Mouse (Mus musculus) ES-E14 (cell line): ENCODE data around the gene Synrg. TPM values are rescaled to one million over a fixed set of nuclear protein-coding genes. Genes with fewer than 3 reads are reported as not detected.

ENCODE experiments used
- DNase-seq: peaks from one replicate; pipeline ENCODE4 v3.0.0-alpha.2; 2013; ENCODE audit warnings: low read depth, low spot score
- H3K27ac ChIP-seq: 2 replicates; pipeline ENCODE4 v1.5.1; 2012; ENCODE audit warnings: low read depth, mild to moderate bottlenecking, low read length, moderate library complexity, mixed read lengths; ENCODE audit not compliant: poor library complexity, insufficient read depth, severe bottlenecking
- H3K36me3 ChIP-seq: 2 replicates; pipeline ENCODE4 v1.6.1; 2012; ENCODE audit warnings: mild to moderate bottlenecking, low read length, moderate library complexity, mixed read lengths; ENCODE audit not compliant: control insufficient read depth, poor library complexity, insufficient read depth, severe bottlenecking
- H3K4me1 ChIP-seq, 2 experiments: fragments of 150-350 bp in 1 of 2; sonication (generic) in 1 of 2; 2 replicates each; pipeline ENCODE4 v1.6.1; 2012; ENCODE audit warnings: low read length in 2 of 2, mild to moderate bottlenecking in 1 of 2, mixed read lengths in 1 of 2; ENCODE audit not compliant: control insufficient read depth in 2 of 2, insufficient read depth in 2 of 2, poor library complexity in 1 of 2
- H3K4me3 ChIP-seq, 2 experiments: fragments of 150-350 bp in 1 of 2; sonication (generic) in 1 of 2; 2 replicates each; pipeline ENCODE4 v1.5.1; 2012; ENCODE audit warnings: low read length in 2 of 2, low read depth in 1 of 2, mild to moderate bottlenecking in 1 of 2, mixed read lengths in 1 of 2; ENCODE audit not compliant: insufficient read depth in 1 of 2, poor library complexity in 1 of 2, severe bottlenecking in 1 of 2
- H3K9ac ChIP-seq: 2 replicates; pipeline ENCODE4 v1.6.1; 2012; ENCODE audit warnings: low read depth, mild to moderate bottlenecking, low read length, mixed read lengths; ENCODE audit not compliant: poor library complexity, insufficient read depth, severe bottlenecking
- H3K9me3 ChIP-seq: fragments of 150-350 bp; sonication (generic); 2 replicates; pipeline ENCODE4 v1.6.1; 2012; ENCODE audit warnings: low read depth, mild to moderate bottlenecking, low read length; ENCODE audit not compliant: control insufficient read depth, insufficient read depth
- CHD2 ChIP-seq: IDR thresholded peaks from 2 replicates; pipeline ENCODE4 v1.6.1; 2014; ENCODE audit warnings: mild to moderate bottlenecking, low read depth, low read length, inconsistent platforms
- HCFC1 ChIP-seq: IDR thresholded peaks from 2 replicates; pipeline ENCODE4 v1.6.1; 2012; ENCODE audit warnings: low read length, inconsistent platforms, borderline replicate concordance; ENCODE audit not compliant: insufficient read depth
- MAFK ChIP-seq: IDR thresholded peaks from 2 replicates; pipeline ENCODE4 v1.6.1; 2014; ENCODE audit warnings: mild to moderate bottlenecking, low read depth, low read length, inconsistent platforms; ENCODE audit not compliant: insufficient read depth
- ZC3H11A ChIP-seq: IDR thresholded peaks from 2 replicates; pipeline ENCODE4 v1.6.1; 2012; ENCODE audit warnings: low read depth, mild to moderate bottlenecking, inconsistent platforms, low read length, borderline replicate concordance
- ZNF384 ChIP-seq: IDR thresholded peaks from 2 replicates; pipeline ENCODE4 v1.6.1; 2012; ENCODE audit warnings: low read depth, low read length, inconsistent platforms
- in situ Hi-C, 2 experiments: fragments of 600-800 bp; cut with MboI; formaldehyde crosslinking; loops; one replicate each; pipeline ENCODE4 v1.15.1; 2025; ENCODE audit warnings: low sequenced_read_pairs in 2 of 2, inconsistent platforms in 1 of 2; ENCODE audit not compliant: unreplicated experiment in 2 of 2
- total RNA-seq: library from RNA; depleted of rRNA; stranded (reverse); fragments of 300-350 nt; gene quantifications from 2 replicates; pipeline ENCODE4 v1.2.3, GENCODE M21; 2012

The Synrg gene
- total RNA-seq, 1 experiment, result 10.8 TPM

DNA sequence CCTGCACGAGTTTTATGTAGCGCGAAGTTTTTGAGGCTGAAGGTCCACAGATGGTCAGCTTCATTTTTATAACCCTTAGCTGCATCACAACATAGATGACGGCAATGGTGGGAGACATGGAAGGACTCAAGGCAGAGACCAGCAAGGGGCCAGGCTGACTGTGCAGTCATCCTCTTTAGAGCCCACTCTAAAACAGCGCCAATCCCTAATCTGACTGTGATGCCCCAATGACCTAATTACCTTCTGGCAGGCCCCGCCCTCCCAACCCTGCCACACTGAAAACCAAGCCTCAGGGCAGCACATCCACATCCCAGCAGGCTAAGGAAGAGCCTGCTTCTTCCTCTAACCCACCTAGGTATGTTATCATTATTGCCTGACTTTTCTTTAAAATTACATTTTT lies 96.4 kb downstream of the Synrg start:
- H3K4me3 ChIP-seq, result no peak overlapping the region
- H3K9me3 ChIP-seq, result no peaks in the 10 kb centered on the region
- no peak for DNase-seq
- H3K4me1 ChIP-seq, result peaks cover 0 to 3% of the 10 kb centered on the region in 2 experiments; a peak in 1 of 4 replicates
- no peak overlapping the region for H3K9ac ChIP-seq
- no peak overlapping the region for H3K27ac ChIP-seq
- in situ Hi-C loops, result no loop called here
- no peaks in the 10 kb centered on the region for H3K36me3 ChIP-seq
- no peak for TF ChIP-seq HCFC1
- TF ChIP-seq ZC3H11A, result no peak
- no peak for TF ChIP-seq MAFK
- no peak for TF ChIP-seq CHD2
- no peak for TF ChIP-seq ZNF384

DNA sequence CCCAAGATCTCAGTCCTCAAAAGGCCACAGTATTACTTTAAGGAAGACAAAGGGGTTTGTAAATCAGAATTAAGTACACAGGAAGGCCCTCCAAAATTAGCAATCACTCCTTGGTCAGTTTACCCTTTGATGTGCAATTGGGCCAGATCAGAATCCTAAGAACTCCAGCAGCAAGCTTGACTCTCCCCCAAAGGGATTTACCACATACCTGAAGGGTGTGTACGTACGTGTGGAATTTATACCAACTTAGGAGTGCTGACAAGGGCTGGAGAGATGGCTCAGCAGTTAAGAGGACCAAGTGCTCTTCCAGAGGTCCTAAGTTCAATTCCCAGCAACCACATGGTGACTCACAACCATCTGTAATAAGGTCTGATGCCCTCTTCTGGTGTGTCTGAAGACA lies 97.7 kb downstream of the Synrg start:
- Histone ChIP-seq H3K9ac (no peak overlapping the region), H3K4me1 (peaks cover under 1 to 3% of the 10 kb centered on the region in 2 experiments; a peak in 1 of 4 replicates), H3K36me3 (no peaks in the 10 kb centered on the region), H3K27ac (no peak overlapping the region), H3K4me3 (no peak overlapping the region), H3K9me3 (no peaks in the 10 kb centered on the region)
- peak; percentile 56; the same call in 1 of the 2 replicates for TF ChIP-seq MAFK
- no peak for TF ChIP-seq HCFC1
- DNase-seq, result peak; percentile 37
- in situ Hi-C loops, result no loop called here

DNA sequence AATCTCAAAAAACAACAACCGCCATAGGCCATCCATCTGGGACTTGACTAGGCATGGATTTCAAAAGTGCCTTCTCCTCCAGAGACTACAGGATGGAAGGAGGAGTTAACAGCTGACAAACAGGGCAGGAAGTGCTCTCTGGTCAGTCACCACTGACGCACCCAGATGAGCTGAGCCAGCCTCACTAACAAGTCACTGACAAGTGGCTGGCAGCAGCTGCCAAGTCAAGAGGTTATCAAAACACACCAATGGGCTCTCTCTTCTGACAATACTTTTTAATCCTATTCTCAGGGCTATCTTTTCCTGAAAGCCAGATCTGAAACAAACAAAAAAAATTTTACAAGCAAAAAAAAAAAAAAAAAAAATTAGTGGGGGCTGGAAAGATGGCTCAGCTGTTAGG lies 98.6 kb downstream of the Synrg start:
- Histone ChIP-seq H3K4me3 (no peak overlapping the region), H3K9ac (no peak overlapping the region), H3K36me3 (no peaks in the 10 kb centered on the region), H3K4me1 (peaks cover 3 to 5% of the 10 kb centered on the region in 2 experiments; a peak in 1 of 4 replicates), H3K27ac (no peak overlapping the region), H3K9me3 (no peaks in the 10 kb centered on the region)
- in situ Hi-C loops, result no loop called here
- DNase-seq, result no peak
- TF ChIP-seq HCFC1 (no peak), MAFK (no peak), ZNF384 (no peak), CHD2 (no peak), ZC3H11A (no peak)

DNA sequence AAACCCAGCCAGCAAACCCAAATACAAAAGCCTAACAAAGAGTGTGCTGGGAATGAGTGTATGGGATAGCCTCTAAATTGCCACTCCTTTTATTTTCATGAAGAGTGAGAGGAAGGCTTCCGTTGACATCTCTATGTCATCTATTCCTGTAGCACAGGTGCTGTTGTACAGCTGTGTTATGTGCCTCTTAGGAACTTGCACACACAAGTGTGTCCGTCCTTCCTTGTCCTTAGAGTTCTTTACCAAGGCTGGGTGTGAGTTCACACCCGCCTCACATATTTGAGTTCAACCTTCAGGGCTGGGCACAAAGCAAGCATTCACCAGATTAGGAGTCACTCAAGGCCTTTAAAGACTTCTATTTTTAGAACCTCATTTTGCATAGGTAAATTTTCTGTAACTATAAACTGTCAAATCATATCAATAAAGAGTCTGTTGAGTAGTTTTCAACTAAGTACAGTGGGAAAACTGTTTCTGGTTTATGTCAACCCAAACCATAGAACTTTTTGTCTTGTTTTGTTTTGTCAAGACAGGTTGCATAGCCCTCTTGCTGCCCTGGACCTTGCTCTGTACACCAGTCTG lies 99.5 kb downstream of the Synrg start:
- in situ Hi-C loops, result no loop called here
- H3K9me3 ChIP-seq, result no peaks in the 10 kb centered on the region
- H3K27ac ChIP-seq, result no peak overlapping the region
- no peak overlapping the region for H3K9ac ChIP-seq
- no peak for TF ChIP-seq ZNF384
- TF ChIP-seq MAFK, result no peak
- TF ChIP-seq ZC3H11A, result no peak
- TF ChIP-seq CHD2, result no peak
- TF ChIP-seq HCFC1, result no peak
- no peaks in the 10 kb centered on the region for H3K36me3 ChIP-seq
- peaks cover 4 to 5% of the 10 kb centered on the region in 2 experiments; a peak in 2 of 4 replicates for H3K4me1 ChIP-seq
- H3K4me3 ChIP-seq, result no peak overlapping the region
- no peak for DNase-seq

DNA sequence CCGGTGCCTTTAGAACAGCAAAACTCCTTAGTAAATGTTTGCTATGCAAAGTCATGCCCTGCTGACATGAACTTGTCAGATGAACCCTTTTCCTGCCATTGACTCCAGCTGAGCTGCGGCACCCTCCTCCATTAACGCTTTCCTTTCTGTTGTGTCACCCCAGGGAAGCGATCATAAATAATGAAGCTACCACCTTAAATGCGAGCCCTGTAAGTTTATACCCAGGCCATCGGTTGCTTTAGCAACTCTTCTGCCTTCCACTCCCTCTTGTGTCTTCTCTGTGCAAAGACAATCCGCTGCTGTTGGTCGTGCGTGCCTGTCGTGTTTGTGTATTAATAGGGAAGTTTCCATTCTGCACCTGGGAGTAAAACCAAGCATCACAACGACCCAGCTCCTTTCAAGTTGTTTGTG lies 101.8 kb downstream of the Synrg start:
- Histone ChIP-seq H3K36me3 (no peaks in the 10 kb centered on the region), H3K9me3 (no peaks in the 10 kb centered on the region), H3K27ac (no peak overlapping the region), H3K4me3 (no peak overlapping the region), H3K9ac (no peak overlapping the region), H3K4me1 (peaks cover 7 to 9% of the 10 kb centered on the region in 2 experiments; a peak in 2 of 4 replicates)
- DNase-seq, result no peak
- in situ Hi-C loops, result no loop called here
- TF ChIP-seq MAFK (no peak), ZC3H11A (no peak), CHD2 (no peak), ZNF384 (no peak), HCFC1 (no peak)
